Mouse (Mus musculus): ENCODE data around the gene Ndufa4l2.

The Ndufa4l2 gene

DNA sequence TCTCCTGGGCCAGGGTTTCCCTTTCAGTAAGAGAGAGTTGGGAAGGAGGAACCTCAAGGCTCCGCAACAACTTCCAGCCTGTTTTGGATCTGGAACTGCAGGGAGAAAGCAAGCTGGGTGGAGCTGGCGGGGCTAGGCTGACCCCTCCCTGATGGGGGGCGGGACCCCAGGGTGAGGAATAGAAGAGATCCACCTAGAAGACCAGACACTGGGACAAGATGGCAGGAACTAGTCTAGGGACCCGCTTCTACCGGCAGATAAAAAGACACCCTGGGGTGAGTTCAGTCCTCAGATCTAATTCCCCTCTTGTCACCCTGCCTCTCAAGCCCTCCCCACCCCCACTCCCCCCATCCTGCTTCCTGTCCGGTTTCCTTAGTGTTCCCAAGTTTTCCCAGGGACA, at the start of gene Ndufa4l2:
Ndufa4l2 (plus strand) TSS at position 204 of the 400 bp plus-strand sequence.
- peak in 1 of 2 experiments; percentile 57 for DNase-seq

DNA sequence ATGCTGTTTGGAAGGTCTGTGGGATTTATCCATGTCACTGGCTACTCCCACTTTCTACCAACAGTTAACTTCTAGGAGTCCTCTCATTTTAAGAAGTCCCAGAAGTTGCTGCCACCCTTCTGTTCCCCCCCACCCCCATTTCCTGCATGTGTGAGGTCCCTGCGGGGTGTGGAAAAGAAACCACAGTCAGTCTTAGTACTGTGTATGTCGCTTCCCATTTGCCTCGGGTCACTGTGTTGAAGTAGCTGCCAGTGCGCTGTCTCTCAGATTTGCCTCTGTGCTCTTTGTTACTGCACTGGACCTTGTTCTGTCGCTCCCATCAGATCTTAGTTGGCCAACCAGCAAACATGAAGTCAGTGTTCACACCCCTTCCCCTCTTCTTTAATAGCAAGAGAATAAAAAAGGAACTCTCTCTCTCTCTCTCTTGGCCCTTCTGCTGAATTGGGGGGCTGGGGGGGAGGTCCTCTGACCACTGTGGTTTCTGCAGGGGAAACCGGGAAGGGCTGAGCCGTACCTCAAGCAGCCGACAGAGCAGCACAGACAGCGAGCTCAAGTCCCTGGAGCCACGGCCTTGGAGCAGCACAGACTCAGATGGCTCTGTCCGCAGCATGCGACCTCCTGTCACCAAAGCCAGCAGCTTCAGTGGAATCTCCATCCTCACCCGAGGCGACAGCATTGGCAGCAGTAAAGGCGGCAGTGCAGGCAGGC, 43.3 kb upstream of the Ndufa4l2 start:
- DNase-seq = peak; percentile 13 to 26

DNA sequence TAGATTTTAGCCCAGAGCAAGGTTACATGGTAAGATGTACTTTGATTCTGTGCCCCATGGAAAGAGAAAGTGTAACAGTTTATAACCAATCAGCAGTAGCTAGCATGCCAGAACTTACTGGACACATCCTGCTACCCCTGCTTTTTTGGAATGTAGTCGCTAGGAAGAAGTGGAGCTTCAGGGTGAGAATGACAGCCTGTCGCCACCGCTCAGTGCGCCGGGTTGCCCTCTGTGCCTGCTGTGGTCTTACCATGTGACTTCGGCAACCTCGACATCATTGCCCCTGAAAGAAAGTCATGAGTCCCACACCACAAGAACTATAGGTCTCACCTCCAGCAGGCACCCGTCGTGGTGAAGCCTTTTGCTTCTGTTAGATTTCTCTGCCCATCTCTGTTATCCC, 42.0 kb upstream of the Ndufa4l2 start:
- DNase-seq = no peak

DNA sequence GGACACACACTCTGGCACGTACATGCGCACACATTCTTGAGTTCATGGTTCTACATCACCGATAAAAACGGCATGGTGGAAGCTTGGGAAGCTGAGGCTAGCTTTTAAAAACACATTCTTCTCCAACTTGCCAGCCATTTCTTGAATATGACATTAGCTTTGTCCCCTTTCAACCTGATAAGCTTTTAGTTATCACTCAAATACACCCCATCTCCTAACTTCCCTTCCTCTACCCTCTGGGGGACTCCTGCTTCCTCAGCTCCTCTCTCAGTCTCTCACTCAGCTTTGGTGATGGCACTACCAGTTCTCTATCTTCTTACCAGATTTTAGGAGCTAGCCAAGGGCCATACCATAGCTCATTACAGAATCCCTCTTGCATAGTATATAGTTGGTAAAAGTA, 39.6 kb upstream of the Ndufa4l2 start:
- DNase-seq = no peak

DNA sequence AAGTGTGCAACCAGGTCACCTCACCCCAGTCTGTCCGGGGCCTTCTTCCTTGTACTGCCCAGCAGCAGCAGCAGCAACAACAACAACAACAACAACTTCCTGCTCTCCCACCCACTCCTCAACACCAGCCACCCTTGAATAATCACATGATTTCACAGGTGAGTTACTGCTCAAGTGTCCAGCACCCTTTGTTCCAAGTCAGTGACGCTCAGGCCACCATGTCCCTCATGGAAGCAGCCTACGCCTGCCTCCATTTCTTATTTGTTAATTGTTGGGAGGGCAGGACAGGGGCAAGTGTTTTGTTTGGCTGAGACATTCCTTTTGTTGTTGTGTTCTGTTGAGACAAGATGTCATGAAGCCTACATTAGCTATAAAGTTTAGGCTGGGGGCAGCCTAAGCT, 38.2 kb upstream of the Ndufa4l2 start:
- no peak for DNase-seq

DNA sequence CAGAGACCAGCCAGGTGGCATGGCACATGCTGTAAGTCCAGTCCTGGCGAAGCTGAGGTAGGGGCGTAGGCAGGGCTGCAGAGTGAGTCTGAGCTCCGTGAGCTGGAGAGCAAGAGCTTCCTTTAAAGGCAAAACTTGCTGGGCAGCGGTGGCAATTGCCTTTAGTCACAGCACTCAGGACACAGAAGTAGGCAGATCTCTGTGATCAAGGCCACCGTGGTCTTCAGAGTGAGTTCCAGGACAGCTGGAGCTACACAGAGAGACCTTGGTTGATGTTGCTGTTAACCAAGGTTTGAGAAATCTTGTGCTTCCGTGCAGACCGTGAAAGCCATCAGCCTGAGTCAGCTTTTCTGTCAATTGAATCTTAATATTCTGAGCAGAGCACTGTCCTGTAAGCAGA, 37.5 kb upstream of the Ndufa4l2 start:
- no peak for DNase-seq

DNA sequence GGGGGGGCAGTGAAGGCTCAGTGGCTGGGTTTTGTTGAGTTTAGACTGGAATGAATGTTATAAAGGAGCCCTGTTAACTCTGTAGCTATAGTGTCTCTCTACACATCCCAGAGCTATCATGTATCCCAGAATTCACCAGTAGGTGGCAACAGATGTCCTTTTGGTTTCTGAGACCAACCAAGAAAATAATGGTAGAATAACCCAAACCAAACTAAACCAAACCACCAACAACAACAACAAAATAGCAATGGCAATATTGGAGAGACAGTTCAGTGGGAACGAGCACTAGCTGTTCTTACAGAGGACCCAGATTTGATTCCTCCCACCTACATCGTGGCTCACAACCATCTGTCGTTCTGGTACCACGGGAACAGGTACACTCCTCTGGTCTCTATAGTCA, 35.6 kb upstream of the Ndufa4l2 start:
- no peak for DNase-seq

DNA sequence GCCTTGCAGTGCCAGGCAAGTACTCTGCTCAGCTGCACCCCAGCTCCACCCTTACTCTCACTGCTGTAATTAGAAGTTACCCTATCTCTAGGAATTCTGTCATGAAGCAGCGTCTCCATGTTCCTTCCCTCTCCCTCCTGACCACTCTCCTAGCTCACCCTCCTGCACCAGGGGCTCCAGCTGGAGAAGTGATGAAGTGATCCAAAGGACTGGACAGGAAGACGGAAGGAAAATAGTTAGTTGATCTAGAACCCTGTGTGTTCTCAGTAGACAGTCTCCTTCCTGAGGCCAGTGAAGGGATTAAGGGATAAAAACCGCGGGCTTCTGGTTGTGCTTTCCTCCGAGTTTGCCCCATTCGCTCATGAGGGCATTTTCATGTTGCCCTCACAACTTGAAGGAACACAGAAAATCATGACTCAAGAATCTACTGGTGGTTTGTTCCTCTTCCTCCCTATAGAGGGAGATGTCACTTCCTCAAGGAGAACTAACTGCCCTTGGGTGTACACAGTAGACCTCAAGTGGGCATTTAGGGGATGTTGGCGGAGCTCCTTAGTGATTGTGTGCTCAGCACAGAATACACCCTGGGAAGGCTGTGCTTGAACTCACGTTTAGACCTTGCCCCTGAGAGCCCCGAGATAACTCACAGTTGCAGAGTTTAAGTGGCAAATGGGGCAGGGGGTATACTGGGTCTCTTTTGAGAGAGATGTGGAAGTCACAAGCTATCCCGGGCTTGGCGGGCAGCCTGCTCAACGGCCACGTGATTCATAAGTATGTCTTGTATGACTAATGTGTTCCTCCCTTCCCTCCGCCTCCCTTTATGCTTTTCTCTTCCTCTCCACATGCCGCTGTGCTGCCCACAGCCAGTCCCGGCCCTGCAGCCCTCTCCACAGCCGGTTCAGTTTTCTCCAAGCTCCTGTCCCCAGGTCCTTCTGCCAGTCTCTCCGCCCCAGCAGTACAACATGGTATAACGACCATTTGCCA, 33.6 kb upstream of the Ndufa4l2 start:
- peak; percentile 62 to 67 for DNase-seq

DNA sequence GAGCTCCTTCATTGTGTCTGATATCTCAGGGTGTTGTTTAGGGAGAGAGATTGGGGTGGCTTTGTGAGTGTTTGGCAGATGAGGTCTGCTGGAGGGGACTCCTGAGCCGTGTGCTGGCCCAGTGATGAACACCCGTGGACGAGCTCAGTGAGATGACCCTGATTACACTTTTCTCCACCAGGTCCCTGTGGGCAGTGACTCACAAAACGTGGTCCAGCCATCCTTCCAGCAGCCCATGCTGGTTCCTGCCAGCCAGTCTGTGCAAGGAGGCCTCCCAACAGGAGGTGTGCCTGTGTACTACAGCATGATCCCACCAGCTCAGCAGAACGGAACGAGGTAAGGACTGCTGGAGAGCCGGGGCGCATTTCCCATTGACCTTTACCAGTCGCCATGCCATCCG, 29.5 kb upstream of the Ndufa4l2 start:
- DNase-seq = no peak

DNA sequence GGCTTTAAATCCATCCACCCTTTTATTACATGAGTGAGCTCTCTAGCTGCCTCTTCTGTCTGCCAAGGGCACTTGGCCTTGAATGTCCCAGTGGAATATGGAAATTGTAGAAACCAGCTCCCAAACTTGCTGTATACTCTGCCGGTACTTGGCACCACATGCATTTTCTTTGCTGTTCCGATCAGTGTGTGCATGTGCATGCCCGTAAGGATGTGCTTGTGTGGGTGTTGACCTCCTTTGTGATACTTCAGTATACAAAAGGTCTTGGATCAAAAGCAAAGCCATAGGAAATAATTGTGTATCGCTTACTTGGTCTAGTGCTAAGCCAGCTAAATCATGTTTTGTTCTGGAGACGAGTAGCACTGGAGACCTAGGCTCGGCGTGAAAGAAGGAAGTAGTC, 25.9 kb upstream of the Ndufa4l2 start:
- DNase-seq = no peak

DNA sequence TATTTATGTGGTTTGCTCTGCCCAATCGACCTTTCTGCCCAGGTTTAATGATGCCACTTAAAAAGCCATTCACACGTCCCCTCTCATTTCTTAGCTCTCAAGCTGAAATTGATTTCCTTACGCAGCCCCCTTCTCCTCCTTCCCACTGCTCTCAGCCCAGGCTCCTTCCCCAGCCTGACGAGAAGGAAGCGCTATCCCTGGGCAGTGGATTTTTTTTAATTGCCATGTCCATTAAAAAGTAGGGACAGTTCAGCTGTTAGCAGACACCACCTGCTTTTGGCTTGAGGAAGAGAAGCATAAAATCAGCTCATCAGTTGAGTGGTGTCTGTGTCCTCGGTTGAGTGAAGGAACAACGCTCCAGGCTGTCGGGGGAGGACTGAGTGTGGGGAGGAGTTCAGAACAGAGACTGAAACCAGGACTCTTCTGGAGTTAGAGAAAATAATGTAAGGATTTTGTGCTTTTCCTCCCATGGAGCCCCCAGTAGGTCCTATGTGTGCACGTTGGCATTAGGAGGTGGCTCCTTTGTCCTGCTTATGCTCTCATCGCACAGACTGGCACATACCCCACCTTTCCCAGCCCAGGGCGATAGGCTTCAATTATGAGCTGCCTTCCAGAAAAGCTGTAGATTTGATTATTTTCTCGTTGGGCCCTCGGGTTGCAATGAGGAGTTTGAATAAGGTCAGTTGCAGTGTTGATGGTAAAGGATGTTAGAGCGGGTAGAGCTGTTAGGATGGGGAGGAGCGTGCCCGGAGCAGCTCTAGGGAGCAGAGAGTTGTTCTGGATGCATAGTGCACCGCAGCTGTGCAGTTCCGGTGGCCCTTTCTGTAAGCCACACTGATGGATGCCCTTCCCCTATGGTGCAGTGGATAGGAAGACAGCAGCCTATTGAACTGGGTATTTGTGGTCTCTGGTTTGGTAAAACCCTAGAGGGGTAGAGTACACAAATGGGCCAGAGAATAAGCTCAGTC, 24.3 kb upstream of the Ndufa4l2 start:
- no peak for DNase-seq

DNA sequence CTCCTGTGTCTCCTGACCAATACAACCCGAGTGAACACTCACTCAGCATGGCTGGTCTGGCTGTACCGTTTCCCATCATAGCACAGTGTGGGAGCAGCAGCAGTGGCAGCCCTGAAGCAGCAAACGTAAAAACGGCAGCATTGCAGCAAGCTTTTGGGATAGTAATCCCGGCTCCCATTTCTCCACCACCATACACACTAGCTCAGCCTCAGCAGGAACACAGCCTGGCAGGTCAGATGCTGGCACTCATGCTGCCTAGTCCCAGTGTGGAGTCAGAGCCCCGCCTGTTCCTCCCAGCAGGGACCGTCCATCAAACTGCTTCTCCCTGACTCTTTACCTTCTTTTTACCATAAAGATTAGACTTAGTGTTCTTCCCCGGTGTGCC, 23.6 kb upstream of the Ndufa4l2 start:
- DNase-seq = no peak

DNA sequence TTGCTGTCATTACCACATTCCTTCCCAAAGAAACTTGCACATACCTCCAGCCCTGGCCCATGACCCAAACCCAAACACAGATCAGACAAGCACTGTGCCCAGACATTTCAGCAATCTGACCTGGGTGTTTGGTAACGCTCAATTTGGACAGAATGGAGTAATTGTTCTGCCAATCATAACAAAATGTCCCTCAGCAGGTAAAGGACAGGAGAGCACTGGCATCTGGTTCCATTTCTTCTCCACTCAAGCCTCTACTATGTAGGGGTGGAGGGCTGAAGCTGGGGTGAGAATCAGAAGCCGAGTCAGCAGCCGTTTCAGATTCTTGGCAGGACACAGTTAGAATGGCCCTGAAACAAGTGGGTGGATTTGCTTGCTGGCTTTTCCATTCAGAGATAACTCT, 22.6 kb upstream of the Ndufa4l2 start:
- no peak for DNase-seq

DNA sequence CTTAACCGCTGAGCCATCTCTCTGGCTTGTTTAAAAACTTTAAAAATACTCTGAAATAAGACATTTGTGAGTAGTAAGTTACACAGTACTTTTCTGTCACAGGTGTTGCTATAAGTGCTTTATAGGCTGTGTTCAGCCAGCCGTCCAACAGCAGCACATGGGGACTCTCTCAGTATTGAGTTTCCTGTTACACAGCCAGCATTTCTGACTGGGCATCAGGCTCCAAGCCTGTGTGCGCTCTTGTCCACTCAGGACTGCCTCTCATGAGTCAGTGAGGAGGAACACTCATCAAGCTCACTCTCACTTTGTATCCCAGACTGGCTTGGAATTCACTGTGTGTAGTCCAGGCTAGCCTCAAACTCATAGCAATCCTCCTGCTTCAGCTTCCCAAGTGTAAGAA, 18.6 kb upstream of the Ndufa4l2 start:
- DNase-seq = no peak

DNA sequence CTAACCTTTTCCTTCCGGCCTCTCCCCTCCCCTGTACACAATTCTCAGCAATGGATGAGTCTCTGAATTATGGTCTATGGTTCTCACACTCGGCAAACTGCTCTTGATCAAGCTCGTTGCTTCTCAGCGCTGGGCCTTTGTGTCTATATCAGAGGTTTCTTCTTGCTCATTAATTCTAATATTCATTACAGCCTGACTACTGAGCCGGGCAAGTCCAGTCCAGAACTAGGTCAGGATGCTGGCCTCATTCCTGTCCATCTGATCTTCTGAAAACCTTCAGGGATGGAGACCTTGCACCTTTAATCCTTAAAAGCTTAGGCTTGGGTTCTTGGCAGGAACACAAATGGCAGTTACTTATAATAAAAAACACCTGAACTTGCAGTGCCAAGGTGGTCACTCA, 15.3 kb upstream of the Ndufa4l2 start:
- DNase-seq = no peak

DNA sequence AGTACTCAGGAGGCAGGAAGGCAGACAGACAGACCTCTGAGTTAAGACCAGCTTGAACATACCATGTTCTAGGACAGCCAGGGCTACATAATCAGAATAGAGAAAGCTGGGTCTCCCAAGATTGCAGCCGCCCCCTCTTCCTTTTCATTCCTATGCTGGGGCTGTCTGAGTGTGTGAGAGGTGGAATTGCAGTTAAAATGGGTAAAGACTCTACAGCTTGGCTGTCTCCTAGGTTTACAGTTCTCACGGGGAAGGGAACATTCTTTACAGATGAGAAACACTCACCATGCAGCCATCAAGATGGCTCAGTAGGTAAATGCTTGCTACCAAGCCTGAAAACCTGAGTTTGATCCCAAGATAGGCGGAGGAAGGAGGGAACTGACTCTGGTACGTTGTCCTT, 14.7 kb upstream of the Ndufa4l2 start:
- no peak for DNase-seq

DNA sequence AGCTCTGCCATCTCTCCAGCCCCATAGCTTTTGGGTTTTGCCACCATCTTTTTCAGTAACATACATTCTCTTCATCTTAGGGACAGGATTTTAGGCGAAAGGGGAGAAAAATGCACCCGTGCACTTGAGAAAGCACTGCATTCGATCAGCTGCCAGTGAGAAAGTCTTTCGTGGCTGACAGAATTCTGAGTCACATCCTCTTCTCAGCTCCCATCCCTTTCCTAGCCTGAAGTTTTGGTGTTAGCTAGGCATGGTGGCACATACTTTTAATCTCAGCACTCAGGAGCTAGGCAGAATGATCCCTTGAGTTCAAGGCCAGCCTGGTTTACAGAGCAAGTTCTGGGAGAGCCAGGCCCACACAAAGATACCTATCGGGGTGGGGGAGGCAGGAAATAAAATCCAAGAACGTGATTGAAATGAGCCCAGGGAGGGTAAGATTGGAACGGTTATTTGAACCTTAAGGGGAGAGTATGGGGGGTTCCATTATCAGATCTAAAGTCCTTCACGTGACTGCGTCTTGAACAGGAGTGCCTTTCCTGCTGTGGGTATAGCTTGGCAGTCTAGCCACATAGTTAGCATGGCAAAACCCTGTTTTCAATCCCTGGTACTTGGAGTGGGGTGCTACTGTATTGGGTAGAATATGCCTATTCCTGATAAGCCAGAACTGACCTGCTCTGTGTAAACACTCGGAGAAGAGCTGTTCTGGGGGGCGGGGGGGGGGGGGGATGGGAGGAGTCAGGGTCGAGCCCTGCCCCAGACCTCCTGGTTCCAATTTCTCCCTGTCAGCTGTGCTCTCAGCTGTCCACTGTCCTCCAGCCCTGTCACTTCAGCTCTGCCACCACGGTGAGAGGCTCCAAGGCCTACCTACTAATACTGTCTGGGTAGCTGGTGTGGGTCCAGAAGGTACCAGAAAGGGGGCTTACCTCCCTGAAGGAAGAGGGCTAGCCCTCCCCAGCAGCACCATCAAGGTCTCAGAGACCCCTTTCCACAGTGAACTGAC, 13.6 kb upstream of the Ndufa4l2 start, which contains the start of gene Stac3:
Stac3 (plus strand) TSS at position 793 of the 1,000 bp plus-strand sequence.
- DNase-seq = no peak

DNA sequence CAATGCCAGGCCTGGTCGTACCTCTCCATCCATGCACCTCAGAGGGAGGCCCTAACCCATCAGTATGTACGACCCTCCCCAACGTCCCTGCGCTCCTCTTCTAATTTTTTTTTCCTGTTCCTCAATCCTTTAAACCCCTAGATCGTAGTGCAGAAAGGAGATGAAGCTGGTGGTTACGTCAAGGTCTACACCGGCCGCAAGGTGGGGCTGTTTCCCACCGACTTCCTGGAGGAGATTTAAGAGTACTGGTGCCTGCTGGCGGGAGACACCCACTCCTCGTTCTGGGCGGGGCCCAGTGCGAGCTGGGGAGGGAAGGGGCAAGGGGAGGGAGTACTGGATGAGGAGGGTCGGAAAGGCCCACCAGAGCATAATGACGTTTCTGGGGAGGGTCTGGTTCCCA, 6.5 kb upstream of the Ndufa4l2 start:
- peak; percentile 80 to 85 for DNase-seq

DNA sequence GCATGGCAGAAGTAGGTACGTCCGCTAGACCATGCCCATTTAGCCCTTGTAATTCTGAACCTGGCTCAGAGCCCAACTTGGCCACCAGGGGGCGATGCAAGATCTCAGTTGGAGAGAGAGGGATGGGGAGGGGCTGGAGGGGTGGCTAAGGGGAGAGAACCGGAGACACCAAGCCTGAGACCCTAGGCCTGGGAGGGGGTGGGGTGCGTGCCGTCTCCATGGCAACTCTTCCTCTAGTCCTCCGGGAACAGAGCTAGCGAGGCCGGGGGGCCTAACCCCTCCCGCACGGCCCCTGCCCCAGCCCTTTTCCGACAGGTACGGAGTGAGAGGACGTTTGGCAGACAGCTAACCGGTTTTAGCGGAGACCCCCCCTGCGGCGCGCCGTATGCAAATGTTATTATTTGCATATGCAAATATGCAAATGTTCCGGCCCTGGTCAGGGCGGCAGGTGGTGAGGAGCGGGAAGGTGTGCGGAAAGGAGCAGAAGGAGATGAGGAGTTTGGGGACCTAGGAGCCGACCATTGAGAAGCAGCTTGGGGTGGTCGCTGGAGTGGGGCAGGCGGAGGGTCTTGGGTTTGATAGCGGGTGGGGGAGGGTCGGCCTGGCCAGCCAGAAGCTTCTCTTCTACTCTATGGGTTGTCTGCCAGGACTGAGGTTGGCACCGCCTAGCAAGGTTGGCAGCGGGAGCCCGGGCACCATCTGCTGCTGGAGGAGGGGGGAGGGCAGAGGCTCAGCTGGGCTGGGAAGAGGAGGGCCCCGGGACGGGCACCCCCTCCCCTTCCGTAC, 5.5 kb upstream of the Ndufa4l2 start:
- peak; percentile 78 to 90 for DNase-seq

DNA sequence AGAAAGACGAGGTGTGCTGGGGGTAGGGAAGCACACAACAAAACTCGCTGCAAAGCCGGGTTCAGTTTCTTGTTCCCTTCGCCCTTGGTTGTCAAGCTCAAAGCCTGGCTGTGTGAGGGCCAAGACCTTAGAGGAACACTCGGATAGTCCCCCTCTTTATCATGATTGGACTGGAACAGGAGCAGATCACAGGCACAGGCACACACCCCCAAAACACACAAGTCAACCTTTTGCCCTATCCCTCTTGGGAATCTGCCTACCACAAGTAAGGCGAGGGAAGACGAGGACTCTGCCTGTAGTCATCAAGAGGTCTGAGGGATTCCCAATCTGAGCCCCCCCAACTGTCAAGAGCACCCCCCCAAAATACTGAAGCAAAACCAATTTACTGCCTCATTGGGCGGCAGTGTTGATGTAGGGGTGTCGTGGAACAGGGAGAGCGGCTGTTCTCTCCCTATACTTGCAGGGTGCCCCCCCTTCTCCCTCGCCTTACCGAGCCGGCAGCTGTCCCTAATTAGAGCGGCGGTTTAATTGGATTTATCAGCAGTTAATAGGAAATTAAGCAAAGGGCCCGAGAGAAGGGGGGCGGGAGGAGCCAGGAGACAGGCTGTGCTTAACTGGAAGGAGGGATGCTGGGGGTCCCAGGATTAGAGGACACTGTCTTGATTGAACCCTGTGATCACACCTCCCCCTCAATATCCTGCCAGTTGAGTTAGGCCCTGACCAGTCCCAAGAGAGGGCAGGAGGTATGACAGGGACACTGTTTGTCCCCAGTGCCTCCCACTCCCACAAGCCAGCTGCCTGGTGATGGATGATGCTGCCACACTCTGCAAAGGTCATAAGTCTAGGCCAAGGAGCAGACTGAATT, 4.7 kb upstream of the Ndufa4l2 start:
- no peak for DNase-seq

Measured in lung, postnatal 4 days (tissue).